Mouse (Mus musculus): ENCODE measurements around the gene Olfr1130.
"Not testable (repeated sequence)": the region's sequence is repeated elsewhere in the genome, so short reads cannot be mapped to it uniquely, and the experiment has no call there.

The Olfr1130 gene

DNA sequence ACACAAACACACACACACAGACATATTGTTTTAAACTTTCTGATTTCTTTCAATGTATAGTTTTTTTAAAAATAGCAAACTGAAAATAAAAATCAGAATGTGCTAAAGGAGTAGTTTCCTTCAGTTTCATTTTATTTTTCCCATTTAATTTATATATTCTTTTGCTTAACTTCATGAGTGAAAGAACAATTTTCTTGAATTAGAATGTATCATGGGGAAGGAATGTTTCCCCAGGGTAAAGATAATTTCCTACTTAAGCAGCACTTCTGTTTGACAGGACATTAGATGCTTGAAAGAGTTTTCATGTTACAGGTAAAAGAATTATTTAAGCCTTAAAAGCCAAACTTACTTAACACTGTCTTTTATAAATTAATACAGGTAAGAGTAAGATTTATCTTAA lies at the start of gene Olfr1130:
Gene Olfr1130, plus strand, starts transcription at position 301 of the 400 bp plus-strand sequence.
- DNase-seq, result not testable (repeated sequence)

- not testable (repeated sequence) for DNase-seq
Measured at GRCm38 (mm10) chr2:87573602-87574001, 32.4 kb upstream of the Olfr1130 start, which contains the start of gene Olfr1129. Gene Olfr1129, plus strand, starts transcription at chr2:87573902.

- no peak for DNase-seq
Measured at GRCm38 (mm10) chr2:87626804-87627203, 20.8 kb downstream of the Olfr1130 start, which contains the start of gene Olfr1131. Gene Olfr1131, plus strand, starts transcription at chr2:87627104.

GRCm38 (mm10) chr2:87637435-87637834 lies 31.4 kb downstream of the Olfr1130 start, which contains the start of gene Olfr1132:
Gene Olfr1132, minus strand, starts transcription at chr2:87637535.
- DNase-seq, result no peak

GRCm38 (mm10) chr2:87642441-87642840 lies 36.4 kb downstream of the Olfr1130 start:
- DNase-seq, result no peak

DNA sequence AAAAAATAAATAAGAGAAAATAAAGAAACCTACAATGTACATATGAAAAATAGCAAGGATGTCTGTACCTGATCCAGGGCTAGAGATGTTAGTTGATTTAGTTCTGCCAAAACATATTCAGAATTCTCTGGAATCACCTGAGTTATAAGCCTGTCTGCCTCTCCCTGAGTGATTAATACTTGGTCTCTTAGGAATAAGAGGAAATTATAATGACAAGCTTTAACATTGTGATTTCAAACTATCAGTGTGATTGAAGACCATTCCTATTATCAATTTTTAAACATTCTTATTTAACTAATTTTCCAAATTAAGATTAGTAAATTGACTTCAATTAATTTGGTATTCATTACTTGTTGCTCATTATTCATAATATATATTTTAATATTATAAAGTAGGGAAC lies 41.3 kb downstream of the Olfr1130 start, which contains the start of gene Olfr1133:
Gene Olfr1133, minus strand, starts transcription at position 101 of the 400 bp plus-strand sequence.
- no peak for DNase-seq

DNA sequence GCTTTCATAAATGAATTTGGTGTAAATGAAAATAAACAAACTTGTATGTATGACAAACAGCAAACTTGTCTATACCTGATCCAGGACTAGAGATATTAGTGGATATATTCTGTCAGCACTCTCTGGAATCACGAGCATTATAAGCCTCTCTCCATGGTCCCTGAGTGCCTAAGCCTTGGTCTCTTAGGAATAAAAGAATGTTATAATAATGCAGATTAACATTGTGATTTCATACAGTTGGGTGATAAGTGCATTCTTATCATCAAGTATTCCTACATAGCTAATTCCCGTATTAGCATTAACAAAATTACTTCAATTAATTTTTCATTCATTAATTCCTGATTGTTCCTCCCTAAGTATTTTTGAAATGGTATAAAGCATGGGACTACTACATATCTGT lies 52.3 kb downstream of the Olfr1130 start, which contains the start of gene Olfr1134:
Gene Olfr1134, minus strand, starts transcription at position 101 of the 400 bp plus-strand sequence.
- DNase-seq, result no peak
